Mouse (Mus musculus) kidney, postnatal 25 days (tissue): ENCODE results near the gene Phpt1.

Experiments used
- DNase-seq, 2 experiments: peaks; one replicate each; pipeline ENCODE4 v3.0.0; 2021; ENCODE audit warnings: mixed read lengths in 2 of 2

The Phpt1 gene

GRCm38 (mm10) chr2:25574579-25575431 lies at the start of gene Phpt1, which contains the start of gene Mamdc4:
TSS of gene Phpt1 (minus strand) at chr2:25575224.
TSS of gene Mamdc4 (minus strand) at chr2:25574845.
- peak; percentile 98 to 99 for DNase-seq

GRCm38 (mm10) chr2:25621229-25622200 lies 46.5 kb upstream of the Phpt1 start, which contains the start of gene Tmem141:
TSS of gene Tmem141 (minus strand) at chr2:25622005.
- DNase-seq, result peak; percentile 95 to 97

- DNase-seq, result no peak
These were observed 45.8 kb upstream of the Phpt1 start for GRCm38 (mm10) chr2:25620852-25621228.

GRCm38 (mm10) chr2:25620386-25620785 lies 45.4 kb upstream of the Phpt1 start:
- no peak for DNase-seq

GRCm38 (mm10) chr2:25617578-25617977 lies 42.6 kb upstream of the Phpt1 start, which contains the start of gene Ccdc183:
TSS of gene Ccdc183 (minus strand) at chr2:25617678.
- DNase-seq, result no peak

GRCm38 (mm10) chr2:25616398-25616797 lies 41.4 kb upstream of the Phpt1 start:
- no peak for DNase-seq

GRCm38 (mm10) chr2:25608671-25609070 lies 33.6 kb upstream of the Phpt1 start:
- DNase-seq, result no peak

GRCm38 (mm10) chr2:25607761-25608622 lies 33.0 kb upstream of the Phpt1 start, which contains the start of gene Rabl6:
TSS of gene Rabl6 (minus strand) at chr2:25608521.
- DNase-seq, result peak; percentile 92 to 94

- DNase-seq, result no peak
These were observed 27.5 kb upstream of the Phpt1 start for GRCm38 (mm10) chr2:25602526-25602925.

GRCm38 (mm10) chr2:25600037-25600436 lies 25.0 kb upstream of the Phpt1 start:
- no peak for DNase-seq

GRCm38 (mm10) chr2:25598749-25599148 lies 23.7 kb upstream of the Phpt1 start:
- DNase-seq, result no peak

GRCm38 (mm10) chr2:25596765-25597510 lies 21.9 kb upstream of the Phpt1 start:
- no peak for DNase-seq

- DNase-seq, result peak in 1 of 2 experiments; percentile 60
These were observed 16.8 kb upstream of the Phpt1 start for GRCm38 (mm10) chr2:25591863-25592262.

GRCm38 (mm10) chr2:25588227-25588907 lies 13.3 kb upstream of the Phpt1 start:
- DNase-seq, result no peak

GRCm38 (mm10) chr2:25587290-25587689 lies 12.3 kb upstream of the Phpt1 start:
- DNase-seq, result no peak

- DNase-seq, result no peak
These were observed 10.6 kb upstream of the Phpt1 start for GRCm38 (mm10) chr2:25585601-25586000.

- DNase-seq, result no peak
These were observed 9.8 kb upstream of the Phpt1 start for GRCm38 (mm10) chr2:25584856-25585255.

- DNase-seq, result no peak
These were observed 9.1 kb upstream of the Phpt1 start for GRCm38 (mm10) chr2:25584152-25584551.

GRCm38 (mm10) chr2:25583571-25583970 lies 8.5 kb upstream of the Phpt1 start:
- DNase-seq, result no peak

GRCm38 (mm10) chr2:25583120-25583481 lies 8.1 kb upstream of the Phpt1 start:
- no peak for DNase-seq
